Mouse (Mus musculus): ENCODE measurements around the gene Naa35.

GRCm38 (mm10) chr13:59652651-59653050 lies 67.6 kb downstream of the Naa35 start:
- no peak for TF ChIP-seq CTCF (IDR thresholded peaks at IDR 0.05; ENCODE audit: low read depth)
- TF ChIP-seq EP300 (IDR thresholded peaks at IDR 0.05; ENCODE audit: low read depth): no peak

Measured in liver, postnatal 0 days (tissue).